Mouse (Mus musculus): ENCODE measurements at regions not wholly inside any gene's neighbourhood (a gene's known extent, or its start where the extent isn't known, plus 50 kb on each side); places are given as distances from the start of the nearest gene placed in this dataset.

GRCm38 (mm10) chr12:98337644-98338043 is 69.2 kb downstream of the Gpr65 start:
- H3K9me3 ChIP-seq (ENCODE audit: control insufficient read depth, low read length): no peaks in the 10 kb centered on the region
- H3K4me2 ChIP-seq (ENCODE audit: low read depth): no peak overlapping the region
- H3K27me3 ChIP-seq (ENCODE audit: control insufficient read depth, insufficient read depth, low read length): no peaks in the 10 kb centered on the region
- no peaks in the 10 kb centered on the region for H3K4me1 ChIP-seq (ENCODE audit: control insufficient read depth, insufficient read depth, low read length)
- H3K36me3 ChIP-seq (ENCODE audit: control insufficient read depth, insufficient read depth, low read length): no peaks in the 10 kb centered on the region
- DNase-seq (ENCODE audit: low spot score) (no peak), ATAC-seq (ENCODE audit: insufficient read depth, low FRiP score, low TSS enrichment) (no peak)
- no peak overlapping the region for H3K4me3 ChIP-seq (ENCODE audit: low read depth, low read length)
- H3K9ac ChIP-seq (ENCODE audit: low read length): no peak overlapping the region
- 57% methylated on average over 3 of the region's 3 CpGs for WGBS
- no peak overlapping the region for H3K27ac ChIP-seq (ENCODE audit: low read depth, low read length)

- H3K36me3 ChIP-seq (ENCODE audit: control insufficient read depth, insufficient read depth, low read length): no peaks in the 10 kb centered on the region
- H3K4me2 ChIP-seq (ENCODE audit: low read depth): no peak overlapping the region
- no peak overlapping the region for H3K9ac ChIP-seq (ENCODE audit: low read length)
- DNase-seq (ENCODE audit: low spot score) (no peak), ATAC-seq (ENCODE audit: insufficient read depth, low FRiP score, low TSS enrichment) (no peak)
- no peaks in the 10 kb centered on the region for H3K9me3 ChIP-seq (ENCODE audit: control insufficient read depth, low read length)
- 88% methylated on average over 9 of the region's 9 CpGs for WGBS
- no peak overlapping the region for H3K4me3 ChIP-seq (ENCODE audit: low read depth, low read length)
- no peak overlapping the region for H3K27ac ChIP-seq (ENCODE audit: low read depth, low read length)
- no peaks in the 10 kb centered on the region for H3K4me1 ChIP-seq (ENCODE audit: control insufficient read depth, insufficient read depth, low read length)
- H3K27me3 ChIP-seq (ENCODE audit: control insufficient read depth, insufficient read depth, low read length): no peaks in the 10 kb centered on the region
Observed at GRCm38 (mm10) chr12:98339536-98339935, 71.1 kb downstream of the Gpr65 start.

GRCm38 (mm10) chr12:98342158-98342557 is 73.7 kb downstream of the Gpr65 start:
- no peak overlapping the region for H3K27ac ChIP-seq (ENCODE audit: low read depth, low read length)
- H3K9ac ChIP-seq (ENCODE audit: low read length): no peak overlapping the region
- H3K9me3 ChIP-seq (ENCODE audit: control insufficient read depth, low read length): no peaks in the 10 kb centered on the region
- H3K36me3 ChIP-seq (ENCODE audit: control insufficient read depth, insufficient read depth, low read length): no peaks in the 10 kb centered on the region
- no peak for ATAC-seq (ENCODE audit: insufficient read depth, low FRiP score, low TSS enrichment)
- H3K4me3 ChIP-seq (ENCODE audit: low read depth, low read length): no peak overlapping the region
- no peaks in the 10 kb centered on the region for H3K4me1 ChIP-seq (ENCODE audit: control insufficient read depth, insufficient read depth, low read length)
- WGBS: 87% methylated on average over 2 of the region's 2 CpGs
- no peak overlapping the region for H3K4me2 ChIP-seq (ENCODE audit: low read depth)
- peak; percentile 43 for DNase-seq (ENCODE audit: low spot score)
- no peaks in the 10 kb centered on the region for H3K27me3 ChIP-seq (ENCODE audit: control insufficient read depth, insufficient read depth, low read length)

- WGBS: 89% methylated on average over 7 of the region's 7 CpGs
- H3K36me3 ChIP-seq (ENCODE audit: control insufficient read depth, insufficient read depth, low read length): no peaks in the 10 kb centered on the region
- H3K27ac ChIP-seq (ENCODE audit: low read depth, low read length): no peak overlapping the region
- H3K9ac ChIP-seq (ENCODE audit: low read length): no peak overlapping the region
- DNase-seq (ENCODE audit: low spot score) (no peak), ATAC-seq (ENCODE audit: insufficient read depth, low FRiP score, low TSS enrichment) (no peak)
- H3K9me3 ChIP-seq (ENCODE audit: control insufficient read depth, low read length): no peaks in the 10 kb centered on the region
- no peaks in the 10 kb centered on the region for H3K4me1 ChIP-seq (ENCODE audit: control insufficient read depth, insufficient read depth, low read length)
- no peaks in the 10 kb centered on the region for H3K27me3 ChIP-seq (ENCODE audit: control insufficient read depth, insufficient read depth, low read length)
- no peak overlapping the region for H3K4me3 ChIP-seq (ENCODE audit: low read depth, low read length)
- no peak overlapping the region for H3K4me2 ChIP-seq (ENCODE audit: low read depth)
Observed at GRCm38 (mm10) chr12:98343653-98344052, 75.2 kb downstream of the Gpr65 start.

GRCm38 (mm10) chr12:98347056-98347455 is 78.6 kb downstream of the Gpr65 start:
- Histone ChIP-seq H3K9me3 (ENCODE audit: control insufficient read depth, low read length) (no peaks in the 10 kb centered on the region), H3K4me1 (ENCODE audit: control insufficient read depth, insufficient read depth, low read length) (no peaks in the 10 kb centered on the region), H3K4me2 (ENCODE audit: low read depth) (no peak overlapping the region), H3K27me3 (ENCODE audit: control insufficient read depth, insufficient read depth, low read length) (no peaks in the 10 kb centered on the region), H3K4me3 (ENCODE audit: low read depth, low read length) (no peak overlapping the region), H3K9ac (ENCODE audit: low read length) (no peak overlapping the region), H3K36me3 (ENCODE audit: control insufficient read depth, insufficient read depth, low read length) (no peaks in the 10 kb centered on the region), H3K27ac (ENCODE audit: low read depth, low read length) (no peak overlapping the region)
- DNase-seq (ENCODE audit: low spot score) (no peak), ATAC-seq (ENCODE audit: insufficient read depth, low FRiP score, low TSS enrichment) (no peak)
- 93% methylated on average over 6 of the region's 6 CpGs for WGBS

GRCm38 (mm10) chr12:98347550-98348318 is 79.3 kb downstream of the Gpr65 start:
- no peak overlapping the region for H3K27ac ChIP-seq (ENCODE audit: low read depth, low read length)
- DNase-seq (ENCODE audit: low spot score): no peak
- H3K4me3 ChIP-seq (ENCODE audit: low read depth, low read length): no peak overlapping the region
- H3K9me3 ChIP-seq (ENCODE audit: control insufficient read depth, low read length): no peaks in the 10 kb centered on the region
- no peak for ATAC-seq (ENCODE audit: insufficient read depth, low FRiP score, low TSS enrichment)
- H3K4me1 ChIP-seq (ENCODE audit: control insufficient read depth, insufficient read depth, low read length): no peaks in the 10 kb centered on the region
- H3K9ac ChIP-seq (ENCODE audit: low read length): no peak overlapping the region
- H3K4me2 ChIP-seq (ENCODE audit: low read depth): no peak overlapping the region
- 74% methylated on average over 13 of the region's 13 CpGs for WGBS
- H3K36me3 ChIP-seq (ENCODE audit: control insufficient read depth, insufficient read depth, low read length): no peaks in the 10 kb centered on the region
- H3K27me3 ChIP-seq (ENCODE audit: control insufficient read depth, insufficient read depth, low read length): no peaks in the 10 kb centered on the region

- no peaks in the 10 kb centered on the region for H3K4me1 ChIP-seq (ENCODE audit: control insufficient read depth, insufficient read depth, low read length)
- DNase-seq (ENCODE audit: low spot score): no peak
- no peak overlapping the region for H3K9ac ChIP-seq (ENCODE audit: low read length)
- H3K4me3 ChIP-seq (ENCODE audit: low read depth, low read length): no peak overlapping the region
- no peaks in the 10 kb centered on the region for H3K36me3 ChIP-seq (ENCODE audit: control insufficient read depth, insufficient read depth, low read length)
- H3K9me3 ChIP-seq (ENCODE audit: control insufficient read depth, low read length): no peaks in the 10 kb centered on the region
- no peak overlapping the region for H3K27ac ChIP-seq (ENCODE audit: low read depth, low read length)
- ATAC-seq (ENCODE audit: insufficient read depth, low FRiP score, low TSS enrichment): no peak
- WGBS: 92% methylated on average over 7 of the region's 7 CpGs
- H3K4me2 ChIP-seq (ENCODE audit: low read depth): no peak overlapping the region
- no peaks in the 10 kb centered on the region for H3K27me3 ChIP-seq (ENCODE audit: control insufficient read depth, insufficient read depth, low read length)
Observed at GRCm38 (mm10) chr12:98349864-98350643, 81.6 kb downstream of the Gpr65 start.

GRCm38 (mm10) chr12:98352401-98352800 is 84.0 kb downstream of the Gpr65 start:
- Histone ChIP-seq H3K4me3 (ENCODE audit: low read depth, low read length) (no peak overlapping the region), H3K9ac (ENCODE audit: low read length) (no peak overlapping the region), H3K4me1 (ENCODE audit: control insufficient read depth, insufficient read depth, low read length) (no peaks in the 10 kb centered on the region), H3K36me3 (ENCODE audit: control insufficient read depth, insufficient read depth, low read length) (no peaks in the 10 kb centered on the region), H3K27me3 (ENCODE audit: control insufficient read depth, insufficient read depth, low read length) (no peaks in the 10 kb centered on the region), H3K4me2 (ENCODE audit: low read depth) (no peak overlapping the region), H3K27ac (ENCODE audit: low read depth, low read length) (no peak overlapping the region), H3K9me3 (ENCODE audit: control insufficient read depth, low read length) (no peaks in the 10 kb centered on the region)
- no peak for ATAC-seq (ENCODE audit: insufficient read depth, low FRiP score, low TSS enrichment)
- WGBS: 94% methylated on average over 2 of the region's 2 CpGs
- no peak for DNase-seq (ENCODE audit: low spot score)

- Histone ChIP-seq H3K27me3 (ENCODE audit: control insufficient read depth, insufficient read depth, low read length) (no peaks in the 10 kb centered on the region), H3K9ac (ENCODE audit: low read length) (no peak overlapping the region), H3K27ac (ENCODE audit: low read depth, low read length) (no peak overlapping the region), H3K4me3 (ENCODE audit: low read depth, low read length) (no peak overlapping the region), H3K36me3 (ENCODE audit: control insufficient read depth, insufficient read depth, low read length) (no peaks in the 10 kb centered on the region), H3K4me1 (ENCODE audit: control insufficient read depth, insufficient read depth, low read length) (no peaks in the 10 kb centered on the region), H3K4me2 (ENCODE audit: low read depth) (no peak overlapping the region), H3K9me3 (ENCODE audit: control insufficient read depth, low read length) (no peaks in the 10 kb centered on the region)
- 53% methylated on average over 1 of the region's 1 CpGs for WGBS
- DNase-seq (ENCODE audit: low spot score): no peak
- ATAC-seq (ENCODE audit: insufficient read depth, low FRiP score, low TSS enrichment): no peak
Observed at GRCm38 (mm10) chr12:98354545-98354944, 86.1 kb downstream of the Gpr65 start.
